Mouse (Mus musculus) thymus, postnatal 10 days (tissue): ENCODE data around the gene Bbip1.
"Not testable (repeated sequence)": the region's sequence is repeated elsewhere in the genome, so short reads cannot be mapped to it uniquely, and the experiment has no call there.

Experiments used
- DNase-seq, 2 experiments: peaks; one replicate each; pipeline ENCODE4 v3.0.0; 2021; ENCODE audit warnings: low spot score in 2 of 2

The Bbip1 gene

GRCm38 (mm10) chr19:53943802-53944785 is at the start of gene Bbip1, which contains the start of gene Shoc2:
Gene Bbip1 (minus strand): TSS chr19:53944627.
Gene Shoc2 (plus strand): TSS chr19:53944306.
- DNase-seq, result peak; percentile 98 to 99

GRCm38 (mm10) chr19:53993860-53994259 is 49.4 kb upstream of the Bbip1 start:
- DNase-seq, result no peak

GRCm38 (mm10) chr19:53990538-53990937 is 46.1 kb upstream of the Bbip1 start:
- no peak for DNase-seq

- DNase-seq, result no peak
Measured at GRCm38 (mm10) chr19:53984628-53985027, 40.2 kb upstream of the Bbip1 start.

GRCm38 (mm10) chr19:53983336-53983735 is 38.9 kb upstream of the Bbip1 start:
- no peak for DNase-seq

- no peak for DNase-seq
Measured at GRCm38 (mm10) chr19:53982041-53982440, 37.6 kb upstream of the Bbip1 start.

- DNase-seq, result no peak
Measured at GRCm38 (mm10) chr19:53973656-53974055, 29.2 kb upstream of the Bbip1 start.

- no peak for DNase-seq
Measured at GRCm38 (mm10) chr19:53971938-53972337, 27.5 kb upstream of the Bbip1 start.

- DNase-seq, result no peak
Measured at GRCm38 (mm10) chr19:53969226-53969625, 24.8 kb upstream of the Bbip1 start.

- DNase-seq, result no peak
Measured at GRCm38 (mm10) chr19:53964910-53965633, 20.6 kb upstream of the Bbip1 start.

- DNase-seq, result not testable (repeated sequence)
Measured at GRCm38 (mm10) chr19:53964347-53964746, 19.9 kb upstream of the Bbip1 start.

- no peak for DNase-seq
Measured at GRCm38 (mm10) chr19:53962511-53962910, 18.1 kb upstream of the Bbip1 start.

GRCm38 (mm10) chr19:53957513-53957912 is 13.1 kb upstream of the Bbip1 start:
- DNase-seq, result no peak

- peak; percentile 43 to 47 for DNase-seq
Measured at GRCm38 (mm10) chr19:53945171-53946042, 980 bp upstream of the Bbip1 start.

- no peak for DNase-seq
Measured at GRCm38 (mm10) chr19:53944786-53945169, 351 bp upstream of the Bbip1 start.

- DNase-seq, result no peak
Measured at GRCm38 (mm10) chr19:53942342-53942741, 2.1 kb downstream of the Bbip1 start.

GRCm38 (mm10) chr19:53941139-53941538 is 3.3 kb downstream of the Bbip1 start:
- DNase-seq, result no peak

GRCm38 (mm10) chr19:53939467-53939866 is 5.0 kb downstream of the Bbip1 start:
- no peak for DNase-seq

- DNase-seq, result no peak
Measured at GRCm38 (mm10) chr19:53934046-53934445, 10.4 kb downstream of the Bbip1 start.

- no peak for DNase-seq
Measured at GRCm38 (mm10) chr19:53933050-53933449, 11.4 kb downstream of the Bbip1 start.

- DNase-seq, result no peak
Measured at GRCm38 (mm10) chr19:53929218-53929617, 15.2 kb downstream of the Bbip1 start.

- DNase-seq, result no peak
Measured at GRCm38 (mm10) chr19:53926705-53927104, 17.7 kb downstream of the Bbip1 start.
